Mouse (Mus musculus): ENCODE measurements around the gene Azin2. TPM values are rescaled to one million over a fixed set of nuclear protein-coding genes. Genes with fewer than 3 reads are reported as not detected.

The Azin2 gene
- total and polyA plus RNA-seq, 3 experiments, result 0.39 to 2.3 TPM; not detected in 1

GRCm38 (mm10) chr4:128891157-128891556 is 71.1 kb downstream of the Azin2 start:
- Histone ChIP-seq H3K79me2 (ENCODE audit: control insufficient read depth, insufficient read depth, low read length, poor library complexity) (no peaks in the 10 kb centered on the region), H3K36me3 (ENCODE audit: control insufficient read depth in 1 of 2, insufficient read depth in 2 of 2, low read length in 2 of 2) (no peaks in the 10 kb centered on the region), H3K9me3 (replicated peaks; ENCODE audit: insufficient read depth, low read length) (no peaks in the 10 kb centered on the region), H3K27me3 (ENCODE audit: control insufficient read depth in 1 of 2, insufficient read depth in 2 of 2, low read length in 2 of 2) (no peaks in the 10 kb centered on the region), H3K9ac (ENCODE audit: control insufficient read depth, low read depth, low read length, poor library complexity, severe bottlenecking) (no peak overlapping the region), H3K4me1 (ENCODE audit: control insufficient read depth in 1 of 2, insufficient read depth in 2 of 2, low read length in 2 of 2) (no peaks in the 10 kb centered on the region), H3K4me3 (ENCODE audit: control insufficient read depth in 1 of 2, insufficient read depth in 1 of 2, low read depth in 2 of 2, low read length in 2 of 2) (no peak overlapping the region), H3K27ac (ENCODE audit: control insufficient read depth, low read depth, low read length) (no peak overlapping the region)
- no peak for TF ChIP-seq GABPA (IDR thresholded peaks at IDR 0.05; ENCODE audit: low read depth, low read length)
- TF ChIP-seq ZMIZ1 (IDR thresholded peaks at IDR 0.05; ENCODE audit: low read depth, low read length), result no peak
- TF ChIP-seq BHLHE40 (IDR thresholded peaks at IDR 0.05; ENCODE audit: borderline replicate concordance, low read depth, low read length), result no peak
- TF ChIP-seq MYB (IDR thresholded peaks at IDR 0.05; ENCODE audit: low read depth, low read length), result no peak
- no peak for TF ChIP-seq NELFE (IDR thresholded peaks at IDR 0.05; ENCODE audit: low read depth, low read length)
- no peak for TF ChIP-seq RAD21 (IDR thresholded peaks at IDR 0.05; ENCODE audit: low read depth, low read length)
- TF ChIP-seq CHD1 (IDR thresholded peaks at IDR 0.05; ENCODE audit: low read depth, low read length), result no peak
- no peak for TF ChIP-seq SIN3A (IDR thresholded peaks at IDR 0.05; ENCODE audit: low read length)
- no peak for TF ChIP-seq SMC3 (IDR thresholded peaks at IDR 0.05; ENCODE audit: low read depth, low read length)
- no peak for TF ChIP-seq TAL1 (IDR thresholded peaks at IDR 0.05; ENCODE audit: low read length)
- DNase-seq (ENCODE audit: low read depth, low spot score), result no peak

GRCm38 (mm10) chr4:128889752-128890630 is 72.3 kb downstream of the Azin2 start:
- H3K27me3 ChIP-seq (ENCODE audit: control insufficient read depth in 1 of 2, insufficient read depth in 2 of 2, low read length in 2 of 2), result no peaks in the 10 kb centered on the region

More at GRCm38 (mm10) chr4:128889752-128890630, 72.3 kb downstream of the Azin2 start:
- no peaks in the 10 kb centered on the region for H3K36me3 ChIP-seq (ENCODE audit: control insufficient read depth in 1 of 2, insufficient read depth in 2 of 2, low read length in 2 of 2)
- DNase-seq (ENCODE audit: low read depth, low spot score), result no peak
- TF ChIP-seq MAZ (IDR thresholded peaks at IDR 0.05; ENCODE audit: low read depth, low read length), result no peak
- no peak for TF ChIP-seq POLR2AphosphoS5 (IDR thresholded peaks at IDR 0.05; ENCODE audit: borderline replicate concordance, low read depth, low read length)
- no peak for TF ChIP-seq ZMIZ1 (IDR thresholded peaks at IDR 0.05; ENCODE audit: low read depth, low read length)
- no peak for TF ChIP-seq EP300 (IDR thresholded peaks at IDR 0.05; ENCODE audit: low read depth in 1 of 2, low read length in 2 of 2)
- TF ChIP-seq CTCF (IDR thresholded peaks at IDR 0.05 in 2 of 3, conservative IDR thresholded peaks at IDR 0.05 in 1 of 3; ENCODE audit: control insufficient read depth in 1 of 3, insufficient read depth in 1 of 3, low read depth in 2 of 3, low read length in 3 of 3, poor library complexity in 1 of 3, severe bottlenecking in 1 of 3), result no peak
- TF ChIP-seq BHLHE40 (IDR thresholded peaks at IDR 0.05; ENCODE audit: borderline replicate concordance, low read depth, low read length), result no peak
- no peak for TF ChIP-seq TBP (IDR thresholded peaks at IDR 0.05; ENCODE audit: low read depth, low read length)
- no peak for TF ChIP-seq TAL1 (IDR thresholded peaks at IDR 0.05; ENCODE audit: low read length)
- TF ChIP-seq MAFK (IDR thresholded peaks at IDR 0.05; ENCODE audit: borderline replicate concordance, low read depth, low read length), result no peak
- no peaks in the 10 kb centered on the region for H3K79me2 ChIP-seq (ENCODE audit: control insufficient read depth, insufficient read depth, low read length, poor library complexity)
- no peaks in the 10 kb centered on the region for H3K4me1 ChIP-seq (ENCODE audit: control insufficient read depth in 1 of 2, insufficient read depth in 2 of 2, low read length in 2 of 2)
- H3K27ac ChIP-seq (ENCODE audit: control insufficient read depth, low read depth, low read length), result no peak overlapping the region
- no peaks in the 10 kb centered on the region for H3K9me3 ChIP-seq (replicated peaks; ENCODE audit: insufficient read depth, low read length)
- H3K4me3 ChIP-seq (ENCODE audit: control insufficient read depth in 1 of 2, insufficient read depth in 1 of 2, low read depth in 2 of 2, low read length in 2 of 2), result no peak overlapping the region
- H3K9ac ChIP-seq (ENCODE audit: control insufficient read depth, low read depth, low read length, poor library complexity, severe bottlenecking), result no peak overlapping the region

All from MEL (cell line).